Mouse (Mus musculus) ES-E14 (cell line): ENCODE data around the gene Atp2b4. TPM values are rescaled to one million over a fixed set of nuclear protein-coding genes. Genes with fewer than 3 reads are reported as not detected.
A peak's percentile ranks its signal among the peaks of the same experiment; 100 is the strongest.

ENCODE experiments used
- DNase-seq: peaks from one replicate; pipeline ENCODE4 v3.0.0-alpha.2; 2013; ENCODE audit warnings: low read depth, low spot score
- H3K27ac ChIP-seq: 2 replicates; pipeline ENCODE4 v1.5.1; 2012; ENCODE audit warnings: low read depth, mild to moderate bottlenecking, low read length, moderate library complexity, mixed read lengths; ENCODE audit not compliant: poor library complexity, insufficient read depth, severe bottlenecking
- H3K36me3 ChIP-seq: 2 replicates; pipeline ENCODE4 v1.6.1; 2012; ENCODE audit warnings: mild to moderate bottlenecking, low read length, moderate library complexity, mixed read lengths; ENCODE audit not compliant: control insufficient read depth, poor library complexity, insufficient read depth, severe bottlenecking
- H3K4me1 ChIP-seq, 2 experiments: fragments of 150-350 bp in 1 of 2; sonication (generic) in 1 of 2; 2 replicates each; pipeline ENCODE4 v1.6.1; 2012; ENCODE audit warnings: low read length in 2 of 2, mild to moderate bottlenecking in 1 of 2, mixed read lengths in 1 of 2; ENCODE audit not compliant: control insufficient read depth in 2 of 2, insufficient read depth in 2 of 2, poor library complexity in 1 of 2
- H3K4me3 ChIP-seq, 2 experiments: fragments of 150-350 bp in 1 of 2; sonication (generic) in 1 of 2; 2 replicates each; pipeline ENCODE4 v1.5.1; 2012; ENCODE audit warnings: low read length in 2 of 2, low read depth in 1 of 2, mild to moderate bottlenecking in 1 of 2, mixed read lengths in 1 of 2; ENCODE audit not compliant: insufficient read depth in 1 of 2, poor library complexity in 1 of 2, severe bottlenecking in 1 of 2
- H3K9ac ChIP-seq: 2 replicates; pipeline ENCODE4 v1.6.1; 2012; ENCODE audit warnings: low read depth, mild to moderate bottlenecking, low read length, mixed read lengths; ENCODE audit not compliant: poor library complexity, insufficient read depth, severe bottlenecking
- H3K9me3 ChIP-seq: fragments of 150-350 bp; sonication (generic); 2 replicates; pipeline ENCODE4 v1.6.1; 2012; ENCODE audit warnings: low read depth, mild to moderate bottlenecking, low read length; ENCODE audit not compliant: control insufficient read depth, insufficient read depth
- CHD2 ChIP-seq: IDR thresholded peaks from 2 replicates; pipeline ENCODE4 v1.6.1; 2014; ENCODE audit warnings: mild to moderate bottlenecking, low read depth, low read length, inconsistent platforms
- HCFC1 ChIP-seq: IDR thresholded peaks from 2 replicates; pipeline ENCODE4 v1.6.1; 2012; ENCODE audit warnings: low read length, inconsistent platforms, borderline replicate concordance; ENCODE audit not compliant: insufficient read depth
- MAFK ChIP-seq: IDR thresholded peaks from 2 replicates; pipeline ENCODE4 v1.6.1; 2014; ENCODE audit warnings: mild to moderate bottlenecking, low read depth, low read length, inconsistent platforms; ENCODE audit not compliant: insufficient read depth
- ZC3H11A ChIP-seq: IDR thresholded peaks from 2 replicates; pipeline ENCODE4 v1.6.1; 2012; ENCODE audit warnings: low read depth, mild to moderate bottlenecking, inconsistent platforms, low read length, borderline replicate concordance
- ZNF384 ChIP-seq: IDR thresholded peaks from 2 replicates; pipeline ENCODE4 v1.6.1; 2012; ENCODE audit warnings: low read depth, low read length, inconsistent platforms
- in situ Hi-C, 2 experiments: fragments of 600-800 bp; cut with MboI; formaldehyde crosslinking; loops; one replicate each; pipeline ENCODE4 v1.15.1; 2025; ENCODE audit warnings: low sequenced_read_pairs in 2 of 2, inconsistent platforms in 1 of 2; ENCODE audit not compliant: unreplicated experiment in 2 of 2
- total RNA-seq: library from RNA; depleted of rRNA; stranded (reverse); fragments of 300-350 nt; gene quantifications from 2 replicates; pipeline ENCODE4 v1.2.3, GENCODE M21; 2012

Gene Atp2b4
- total RNA-seq, 1 experiment, result 9.8 TPM

GRCm38 (mm10) chr1:133694301-133694700 lies 106.5 kb downstream of the Atp2b4 start:
- H3K4me1 ChIP-seq, result peaks cover 16 to 25% of the 10 kb centered on the region in 2 experiments
- H3K27ac ChIP-seq, result peak overlapping the region; percentile 94
- TF ChIP-seq HCFC1, result no peak
- peak; percentile 72; the same call in 1 of the 2 replicates for TF ChIP-seq CHD2
- peak; percentile 96 for DNase-seq
- no peaks in the 10 kb centered on the region for H3K9me3 ChIP-seq
- peak overlapping the region; percentile 9 to 28; a peak in 3 of 4 replicates for H3K4me3 ChIP-seq
- in situ Hi-C loops, result no loop called here
- peak overlapping the region; percentile 46 for H3K9ac ChIP-seq
- no peaks in the 10 kb centered on the region for H3K36me3 ChIP-seq

GRCm38 (mm10) chr1:133693536-133694114 lies 107.2 kb downstream of the Atp2b4 start:
- Histone ChIP-seq H3K9me3 (no peaks in the 10 kb centered on the region), H3K36me3 (no peaks in the 10 kb centered on the region), H3K27ac (peak overlapping the region; percentile 94), H3K9ac (peak overlapping the region; percentile 46), H3K4me3 (peak overlapping the region; percentile 9 to 28; a peak in 3 of 4 replicates), H3K4me1 (peaks cover 16 to 25% of the 10 kb centered on the region in 2 experiments)
- in situ Hi-C loops, result no loop called here
- no peak for TF ChIP-seq CHD2
- no peak for TF ChIP-seq HCFC1
- no peak for TF ChIP-seq ZC3H11A
- TF ChIP-seq ZNF384, result no peak
- no peak for TF ChIP-seq MAFK
- no peak for DNase-seq

GRCm38 (mm10) chr1:133692195-133692594 lies 108.6 kb downstream of the Atp2b4 start:
- no peak for TF ChIP-seq ZC3H11A
- TF ChIP-seq CHD2, result no peak
- TF ChIP-seq ZNF384, result no peak
- no peak for TF ChIP-seq HCFC1
- TF ChIP-seq MAFK, result no peak
- peak overlapping the region; percentile 56; the same call in 1 of the 2 replicates for H3K27ac ChIP-seq
- H3K9me3 ChIP-seq, result no peaks in the 10 kb centered on the region
- in situ Hi-C loops, result no loop called here
- DNase-seq, result no peak
- H3K4me3 ChIP-seq, result peak overlapping the region in 1 of 2 experiments; percentile 10; a peak in 1 of 4 replicates
- peaks cover 16 to 25% of the 10 kb centered on the region in 2 experiments for H3K4me1 ChIP-seq
- no peaks in the 10 kb centered on the region for H3K36me3 ChIP-seq
- no peak overlapping the region for H3K9ac ChIP-seq

GRCm38 (mm10) chr1:133691046-133691445 lies 109.8 kb downstream of the Atp2b4 start:
- DNase-seq, result no peak
- Histone ChIP-seq H3K9ac (peak overlapping the region; percentile 6; the same call in 1 of the 2 replicates), H3K36me3 (no peaks in the 10 kb centered on the region), H3K9me3 (no peaks in the 10 kb centered on the region), H3K4me3 (peak overlapping the region in 1 of 2 experiments; percentile 19; a peak in 1 of 4 replicates), H3K27ac (peak overlapping the region; percentile 26; the same call in 1 of the 2 replicates), H3K4me1 (peaks cover 14 to 25% of the 10 kb centered on the region in 2 experiments)
- no peak for TF ChIP-seq ZC3H11A
- TF ChIP-seq CHD2, result no peak
- TF ChIP-seq MAFK, result no peak
- TF ChIP-seq HCFC1, result no peak
- no peak for TF ChIP-seq ZNF384
- in situ Hi-C loops, result no loop called here
